Mouse (Mus musculus) regulatory T cell (primary cell): ENCODE measurements around the gene Ccnd3.

Experiments used
- in situ Hi-C: fragments of 300-600 bp; cut with MboI, MseI; formaldehyde crosslinking; loops from one replicate; pipeline ENCODE4 v1.15.1; 2025; ENCODE audit warnings: high pct_unique_total_duplicates

Gene Ccnd3

DNA sequence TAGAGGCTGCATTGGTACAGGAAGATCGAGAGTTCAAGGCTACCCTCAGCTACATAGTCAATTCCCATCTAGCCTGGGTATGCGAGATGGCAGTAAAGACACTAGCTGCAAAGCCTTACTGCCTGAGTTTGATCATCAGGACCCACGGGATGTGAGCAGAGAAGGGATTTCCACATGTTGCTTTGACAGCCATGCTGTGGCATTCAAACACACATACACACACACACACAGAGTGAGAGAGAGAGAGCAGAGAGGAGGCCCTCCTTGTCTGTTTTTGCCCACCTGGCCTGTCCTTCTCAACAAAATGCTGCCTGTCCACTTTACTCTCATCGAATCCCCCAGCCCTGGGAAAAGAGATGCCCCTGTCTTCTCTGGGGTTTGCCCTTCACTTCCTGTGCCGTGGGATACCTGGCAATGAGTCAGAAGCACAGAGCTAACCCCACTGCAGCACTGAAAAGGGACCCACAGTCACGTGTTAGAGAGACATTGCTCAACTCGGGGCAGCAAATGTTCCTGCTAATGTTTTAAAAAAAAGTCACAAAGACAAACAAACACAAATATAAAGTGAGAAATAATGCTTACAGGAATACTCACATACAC is 38.3 kb downstream of the Ccnd3 start:
- in situ Hi-C loops = loop anchor here (25.0 kb wide), 1 partner anchor 1931 kb away; the partner anchor contains the start of gene Mymx

- in situ Hi-C loops = loop anchor here (25.0 kb wide), 1 partner anchor 1933 kb away; the partner anchor contains the start of gene Mymx
Observed at GRCm38 (mm10) chr17:47545154-47545553, 40.3 kb downstream of the Ccnd3 start.

- in situ Hi-C loops = loop anchor here (25.0 kb wide), 1 partner anchor 1934 kb away; the partner anchor contains the start of gene Mymx
Observed at GRCm38 (mm10) chr17:47545861-47546331, 41.0 kb downstream of the Ccnd3 start.

GRCm38 (mm10) chr17:47551049-47551448 is 46.2 kb downstream of the Ccnd3 start:
- in situ Hi-C loops = no loop called here

DNA sequence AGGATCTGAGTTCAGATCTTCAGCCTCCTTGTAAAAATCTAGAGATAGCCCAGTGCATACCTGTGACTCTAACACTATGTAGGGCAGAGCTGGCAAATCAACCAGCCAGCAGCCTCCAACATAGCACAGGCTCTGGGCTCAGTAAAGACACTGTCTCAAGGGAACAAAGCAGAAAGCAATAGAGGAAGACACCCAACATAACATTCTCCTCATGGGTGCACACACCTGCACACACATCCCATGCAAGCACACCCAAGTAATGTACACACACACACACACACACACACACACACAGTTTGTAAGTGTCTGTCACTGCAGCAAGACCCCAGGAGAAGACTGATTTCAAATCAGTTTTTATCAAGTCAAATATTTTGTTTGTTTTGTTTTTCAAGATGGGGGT is 48.1 kb downstream of the Ccnd3 start:
- in situ Hi-C loops = no loop called here

DNA sequence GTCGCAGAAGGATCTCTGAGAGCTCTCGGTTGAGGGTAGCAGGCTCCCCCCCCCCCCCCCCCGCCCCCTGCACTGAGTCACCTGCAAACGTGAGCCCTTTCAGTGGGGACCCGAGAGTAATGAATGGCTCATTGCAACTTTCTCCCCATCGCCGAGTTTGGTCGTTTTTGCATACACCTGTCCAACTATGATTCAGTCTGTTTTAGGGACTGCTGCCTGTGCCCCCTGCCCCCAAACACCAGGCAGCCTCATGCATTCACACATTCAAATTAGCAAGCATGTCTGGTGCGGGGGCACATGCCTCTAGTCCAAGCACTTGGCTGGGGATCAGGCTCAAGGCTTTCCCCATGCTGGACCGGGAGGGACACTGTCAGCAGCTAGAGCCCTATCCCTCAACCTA is 49.8 kb downstream of the Ccnd3 start:
- in situ Hi-C loops = no loop called here

GRCm38 (mm10) chr17:47557179-47557578 is 52.3 kb downstream of the Ccnd3 start:
- in situ Hi-C loops = no loop called here

DNA sequence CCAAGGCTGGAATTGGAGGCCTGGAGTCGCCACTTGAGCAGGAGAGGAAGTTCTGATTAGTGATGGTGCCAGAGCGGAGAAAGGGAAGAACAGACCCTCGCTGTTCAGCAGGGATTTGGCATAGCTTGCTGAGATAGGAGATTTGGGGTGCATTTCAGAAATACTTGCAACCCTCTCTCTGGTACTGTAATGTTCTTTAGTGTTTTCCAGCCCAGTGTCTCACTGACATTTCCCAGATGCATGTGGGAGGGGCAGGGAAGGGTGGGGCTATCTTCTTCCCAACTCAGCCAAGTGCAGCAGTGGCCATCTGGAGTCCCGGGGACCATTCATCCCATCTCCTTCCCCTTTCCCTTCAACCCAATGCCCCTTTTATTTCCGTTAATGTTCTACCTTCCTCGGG is 54.9 kb downstream of the Ccnd3 start:
- in situ Hi-C loops = no loop called here

DNA sequence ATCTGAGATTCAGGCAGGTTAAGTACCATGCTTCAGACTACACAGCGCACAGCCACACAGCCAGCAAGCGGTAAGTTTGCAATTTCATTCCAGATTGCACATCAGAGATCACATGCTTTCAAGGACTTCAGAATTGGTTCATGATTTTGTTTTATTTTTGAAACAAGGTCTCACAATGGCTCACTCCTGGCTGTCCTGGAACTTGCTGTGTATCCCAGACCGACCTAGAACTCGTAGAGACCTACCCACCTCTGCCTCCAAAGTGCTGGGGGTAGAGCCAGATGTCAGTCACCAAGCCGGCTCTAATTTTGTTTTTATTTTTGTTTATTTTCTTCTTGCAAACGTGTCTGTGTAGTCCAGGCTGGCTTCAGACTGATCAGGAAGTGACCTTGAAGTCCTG is 58.0 kb downstream of the Ccnd3 start:
- in situ Hi-C loops = no loop called here

- in situ Hi-C loops = no loop called here
Observed at GRCm38 (mm10) chr17:47564612-47565011, 59.8 kb downstream of the Ccnd3 start.

DNA sequence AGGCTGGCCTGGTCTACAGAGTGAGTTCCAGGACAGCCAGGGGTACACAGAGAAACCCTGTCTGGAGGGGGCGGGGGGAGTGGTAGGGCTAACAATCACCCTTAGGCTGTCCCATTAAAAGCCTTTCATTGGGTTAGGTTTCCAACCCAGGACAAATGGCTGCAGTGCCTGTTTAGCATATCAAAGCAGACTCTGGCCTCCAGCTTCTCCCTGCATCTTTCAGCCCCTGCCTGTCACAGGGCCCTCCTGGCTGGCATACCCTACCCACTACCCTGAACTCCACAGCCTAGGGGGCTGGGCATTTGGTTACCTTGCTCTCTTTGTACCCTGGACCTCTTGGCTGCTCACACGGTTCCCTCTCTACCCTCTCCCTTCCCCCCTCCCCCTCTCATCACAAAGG is 61.3 kb downstream of the Ccnd3 start:
- in situ Hi-C loops = no loop called here

GRCm38 (mm10) chr17:47567271-47567670 is 62.4 kb downstream of the Ccnd3 start:
- in situ Hi-C loops = no loop called here

GRCm38 (mm10) chr17:47568389-47568788 is 63.5 kb downstream of the Ccnd3 start:
- in situ Hi-C loops = no loop called here

- in situ Hi-C loops = no loop called here
Observed at GRCm38 (mm10) chr17:47568951-47569527, 64.2 kb downstream of the Ccnd3 start.

GRCm38 (mm10) chr17:47571621-47572020 is 66.8 kb downstream of the Ccnd3 start:
- in situ Hi-C loops = no loop called here

- in situ Hi-C loops = no loop called here
Observed at GRCm38 (mm10) chr17:47572436-47572835, 67.6 kb downstream of the Ccnd3 start.

- in situ Hi-C loops = no loop called here
Observed at GRCm38 (mm10) chr17:47574028-47574427, 69.2 kb downstream of the Ccnd3 start.

- in situ Hi-C loops = no loop called here
Observed at GRCm38 (mm10) chr17:47574830-47575229, 70.0 kb downstream of the Ccnd3 start.

DNA sequence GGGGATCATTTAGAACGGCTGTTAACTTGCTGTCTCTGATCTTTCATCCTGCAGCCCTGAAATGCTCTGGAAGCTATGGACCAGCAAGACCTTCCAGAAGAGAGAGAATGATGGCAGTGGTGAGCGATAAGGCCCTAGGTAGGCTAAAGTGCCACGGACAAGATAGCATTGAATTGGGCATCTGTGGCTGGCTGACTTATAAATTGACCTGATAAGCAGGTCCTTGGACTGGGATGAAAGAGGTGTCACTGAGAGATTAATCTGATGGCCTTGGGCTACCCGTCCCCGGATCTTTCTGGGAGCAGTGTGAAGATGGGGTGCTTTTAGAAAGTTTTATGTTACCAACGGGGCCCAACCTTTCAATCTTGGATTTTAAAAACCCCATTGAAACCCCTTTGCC is 73.8 kb downstream of the Ccnd3 start:
- in situ Hi-C loops = no loop called here

DNA sequence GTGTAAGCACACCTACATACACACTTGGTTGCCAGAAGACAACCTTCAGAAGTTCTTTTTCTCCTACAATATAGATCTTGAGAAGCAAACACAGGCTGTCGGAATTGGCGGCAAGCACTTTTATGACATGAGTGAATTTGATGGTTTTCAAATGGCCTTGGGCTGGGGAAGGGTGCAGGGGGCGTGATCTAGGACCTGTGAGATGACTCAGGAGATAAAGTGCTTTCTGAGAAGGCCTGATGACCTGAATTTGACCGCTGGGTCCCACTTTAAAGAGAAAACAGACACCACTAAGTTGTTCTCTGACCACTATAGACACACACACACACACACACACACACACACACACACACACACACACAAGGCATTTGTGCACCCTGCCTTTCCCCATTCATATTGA is 76.1 kb downstream of the Ccnd3 start:
- in situ Hi-C loops = no loop called here

GRCm38 (mm10) chr17:47588517-47588916 is 83.7 kb downstream of the Ccnd3 start:
- in situ Hi-C loops = no loop called here

GRCm38 (mm10) chr17:47591073-47591472 is 86.2 kb downstream of the Ccnd3 start:
- in situ Hi-C loops = loop anchor here (10.0 kb wide), 1 partner anchor 704 kb away; the partner anchor contains the start of gene Treml2

GRCm38 (mm10) chr17:47593215-47593853 is 88.5 kb downstream of the Ccnd3 start:
- in situ Hi-C loops = loop anchor here (10.0 kb wide), 1 partner anchor 701 kb away; the partner anchor contains the start of gene Treml2
